Mouse (Mus musculus): Measurements from ENCODE around the gene Zmiz1.

Zmiz1 gene

DNA sequence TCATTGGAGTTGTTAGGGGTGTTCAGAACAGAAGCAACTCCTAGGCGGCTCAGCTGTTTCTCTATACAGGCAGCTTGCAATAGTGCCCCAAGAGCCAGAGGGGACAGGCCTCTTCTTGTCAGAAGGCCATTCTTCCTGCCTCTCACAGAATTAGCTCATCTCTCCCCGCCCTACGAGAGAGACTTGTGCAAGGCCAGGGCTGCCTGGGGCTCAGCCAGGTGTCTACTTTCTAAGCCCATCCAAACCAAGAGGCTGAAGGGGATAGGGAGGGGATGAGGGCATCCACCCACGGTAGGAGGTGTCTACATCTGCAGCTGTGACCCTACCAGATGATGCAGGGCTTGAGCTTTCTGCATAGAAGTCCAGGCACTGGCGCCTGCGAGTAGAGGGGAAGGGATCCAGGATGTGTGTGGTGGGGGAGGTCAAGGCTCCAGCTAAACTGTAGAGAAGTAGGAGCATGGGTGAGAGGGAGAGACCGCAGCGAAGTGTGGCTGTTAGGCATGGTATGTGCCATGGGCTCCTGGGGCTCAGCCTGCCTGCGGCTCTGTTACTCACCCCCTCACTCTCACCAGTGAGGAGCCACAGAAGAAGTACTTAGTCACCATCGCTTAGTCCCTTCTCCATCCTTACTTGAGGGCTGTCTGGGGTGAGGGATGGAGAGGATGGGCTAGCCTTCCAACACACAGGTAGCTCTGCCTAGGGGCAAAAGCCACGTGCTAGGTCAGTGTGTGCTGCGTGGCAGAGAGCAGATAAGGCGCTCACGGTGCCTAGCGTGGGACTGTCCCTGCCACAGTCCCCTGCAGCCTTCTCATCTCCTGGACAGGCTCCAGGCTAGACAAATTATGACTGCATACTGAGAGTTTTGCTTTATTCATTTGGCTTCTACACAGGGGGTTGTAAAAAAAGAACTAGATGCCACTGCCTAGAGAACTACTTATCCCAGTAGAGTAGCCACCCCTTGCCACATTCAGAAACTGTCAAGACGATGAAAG, 130.3 kb downstream of the Zmiz1 start:
- DNase-seq (ENCODE audit: low read depth, low spot score): no peak

DNA sequence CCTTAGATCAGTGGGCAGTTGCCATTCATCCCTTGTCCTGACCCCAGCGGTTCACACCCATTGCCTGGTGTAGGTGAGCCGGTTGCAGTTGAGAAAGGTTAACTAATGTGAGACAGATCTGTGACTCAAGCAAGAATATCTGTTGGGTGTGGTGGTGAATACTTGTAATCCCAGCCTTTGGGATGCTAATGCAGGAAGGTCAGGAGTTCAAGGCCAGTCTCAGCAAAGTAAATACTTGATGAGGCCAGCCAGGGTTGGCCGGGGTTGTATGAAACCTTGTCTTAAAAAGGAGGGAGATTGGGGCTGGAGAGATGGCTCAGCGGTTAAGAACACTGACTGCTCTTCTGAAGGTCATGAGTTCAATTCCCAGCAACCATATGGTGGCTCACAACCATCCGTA, 132.0 kb downstream of the Zmiz1 start:
- DNase-seq (ENCODE audit: low read depth, low spot score): no peak

DNA sequence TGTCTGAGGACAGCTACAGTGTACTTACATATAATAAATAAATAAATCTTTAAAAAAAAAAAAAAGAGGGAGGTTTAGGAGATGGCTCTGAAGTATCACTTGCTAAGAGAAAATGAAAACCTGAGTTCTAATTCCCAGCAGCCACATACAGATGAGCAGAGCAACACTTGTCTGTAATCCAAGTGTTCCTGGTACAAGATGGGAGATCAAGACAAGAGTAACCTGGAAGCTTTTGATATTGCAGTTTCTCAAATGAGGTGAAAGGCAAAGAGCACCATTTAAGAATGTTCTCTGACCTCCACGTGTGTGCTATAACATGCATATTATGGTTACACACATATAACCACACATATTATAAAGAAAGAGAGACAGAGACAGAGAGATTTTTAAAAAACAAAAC, 132.4 kb downstream of the Zmiz1 start:
- no peak for DNase-seq (ENCODE audit: low read depth, low spot score)

DNA sequence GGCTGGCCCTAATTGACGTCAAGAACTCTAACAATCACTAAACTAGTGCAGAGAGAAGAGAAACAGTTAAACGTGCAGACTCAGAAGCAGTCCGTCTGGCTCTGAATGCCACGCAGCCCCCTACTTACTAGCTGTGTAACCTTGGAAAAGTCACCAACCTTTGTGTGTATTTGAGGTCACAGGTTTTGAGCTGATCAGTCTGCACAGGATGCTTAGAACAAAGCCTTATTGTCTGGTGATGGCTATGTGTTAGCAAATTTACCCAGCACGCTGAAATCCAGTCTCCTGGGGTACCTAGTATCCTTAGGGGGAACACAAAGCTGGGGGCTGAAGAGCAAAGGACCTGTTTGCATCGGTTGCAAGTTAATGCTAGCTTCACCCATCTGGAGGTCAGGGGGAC, 133.5 kb downstream of the Zmiz1 start:
- no peak for DNase-seq (ENCODE audit: low read depth, low spot score)

DNA sequence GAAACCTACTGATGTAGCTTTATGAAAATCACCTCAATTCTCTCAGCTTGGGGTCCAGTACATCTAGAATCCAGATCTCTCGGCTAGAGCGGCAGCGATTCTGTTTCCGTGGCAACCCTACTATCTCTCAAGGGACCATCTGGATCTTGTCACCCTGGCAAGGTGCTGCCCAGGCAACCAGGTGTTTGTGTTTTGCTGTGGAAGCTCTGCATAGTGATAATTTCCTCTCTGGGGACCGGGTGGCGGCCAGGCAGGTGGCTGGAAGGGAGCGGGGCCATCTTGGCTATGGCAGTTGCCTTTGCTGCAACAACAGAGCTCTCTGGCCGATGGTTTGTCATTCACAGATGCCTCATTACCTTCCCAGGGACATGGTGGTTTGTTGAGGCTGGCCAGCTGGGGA, 134.9 kb downstream of the Zmiz1 start:
- no peak for DNase-seq (ENCODE audit: low read depth, low spot score)

DNA sequence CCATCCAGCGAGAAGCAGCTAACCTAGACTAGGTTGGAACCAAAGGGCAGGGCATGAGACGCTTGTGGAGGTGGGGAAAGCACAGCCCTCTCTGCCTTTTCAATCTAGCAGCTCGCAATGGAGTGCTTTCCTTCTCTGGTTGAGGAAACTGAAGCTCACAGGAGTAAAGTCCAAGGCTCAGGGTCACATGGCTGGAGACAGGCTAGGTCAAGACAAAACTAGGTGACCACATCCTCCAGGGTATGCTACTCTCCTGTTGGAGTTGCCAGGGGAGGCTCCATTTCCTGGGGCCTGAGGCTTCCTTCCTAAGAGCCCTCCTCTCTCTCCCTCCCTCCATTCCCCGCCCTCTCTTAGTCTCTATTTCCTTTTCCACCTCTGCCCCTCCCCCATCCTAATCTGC, 135.6 kb downstream of the Zmiz1 start:
- DNase-seq (ENCODE audit: low read depth, low spot score): no peak

DNA sequence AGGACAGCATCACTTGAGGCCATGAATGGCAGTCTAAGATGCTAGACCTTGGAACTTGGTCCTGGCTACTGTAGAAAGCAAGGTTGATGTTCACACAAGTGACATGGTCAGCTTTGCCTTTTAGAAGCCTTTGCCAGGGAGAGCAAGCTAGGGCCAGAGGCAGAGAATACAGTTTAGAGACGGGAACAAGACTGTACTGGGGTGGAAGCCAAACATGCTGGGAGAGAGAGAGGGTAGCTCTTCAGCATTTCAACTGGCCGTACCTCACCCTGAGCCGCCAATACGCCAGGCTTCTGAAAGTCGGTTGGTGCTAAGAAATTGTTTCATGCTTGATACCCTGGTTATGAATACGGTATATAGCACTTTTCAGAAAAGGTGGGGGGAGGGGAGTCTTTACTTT, 140.0 kb downstream of the Zmiz1 start:
- DNase-seq (ENCODE audit: low read depth, low spot score): no peak

DNA sequence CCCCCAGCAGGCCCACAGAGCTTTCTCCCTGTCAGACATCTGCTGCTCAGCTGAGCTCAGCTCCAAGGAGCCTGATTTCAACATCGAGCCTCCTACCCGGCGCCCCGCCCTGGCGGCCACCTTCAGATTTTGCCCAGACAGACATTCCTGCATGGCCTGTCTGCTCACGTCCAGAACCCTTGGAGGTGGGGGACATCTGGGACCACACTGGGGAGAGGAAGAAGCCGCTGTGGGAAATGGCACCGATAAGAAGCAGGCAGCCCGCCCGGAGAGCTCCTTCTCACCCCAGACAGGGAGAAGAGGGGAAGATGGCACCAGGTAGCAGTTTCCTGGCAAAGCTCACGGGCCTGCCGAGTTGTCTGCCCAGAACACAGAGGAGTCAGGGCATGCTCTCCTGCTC, 140.9 kb downstream of the Zmiz1 start:
- DNase-seq (ENCODE audit: low read depth, low spot score): no peak

DNA sequence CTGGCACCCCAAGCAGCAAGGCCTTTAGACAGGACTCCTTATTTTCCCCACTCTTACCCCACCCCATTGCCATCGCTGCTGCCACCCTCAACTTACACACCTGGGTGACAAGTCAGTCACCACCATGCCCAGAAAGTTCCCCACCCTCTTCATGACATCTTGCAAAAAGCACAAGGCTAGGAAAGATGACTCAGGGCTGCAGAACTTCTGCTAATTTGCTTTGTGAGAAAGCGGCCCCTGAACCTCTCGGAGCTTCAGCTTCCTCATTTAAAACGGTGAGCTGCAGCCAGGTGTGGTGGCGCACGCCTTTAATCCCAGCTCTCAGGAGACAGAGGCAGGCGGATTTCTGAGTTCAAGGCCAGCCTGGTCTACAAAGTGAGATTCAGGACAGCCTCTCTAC, 141.4 kb downstream of the Zmiz1 start:
- DNase-seq (ENCODE audit: low read depth, low spot score): no peak

DNA sequence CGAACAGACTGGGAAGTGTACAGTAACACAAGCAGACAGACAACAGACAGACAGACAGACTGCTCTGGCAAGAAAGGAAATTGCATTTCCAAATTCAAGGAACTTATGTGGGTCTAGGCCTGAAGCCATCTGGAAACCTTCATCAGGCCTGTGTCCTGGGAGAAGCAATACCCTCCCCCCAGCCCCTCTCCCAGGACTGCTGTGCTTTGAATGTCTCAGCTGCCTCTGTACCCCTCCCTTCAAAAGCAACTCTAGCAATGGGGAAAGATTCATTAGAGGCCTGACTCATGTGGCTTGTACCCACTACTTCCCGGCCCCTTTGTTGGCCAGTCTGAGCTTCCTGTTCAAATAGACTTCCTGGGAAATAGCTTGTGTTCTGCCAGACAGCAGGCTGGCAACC, 142.0 kb downstream of the Zmiz1 start:
- DNase-seq (ENCODE audit: low read depth, low spot score): no peak

DNA sequence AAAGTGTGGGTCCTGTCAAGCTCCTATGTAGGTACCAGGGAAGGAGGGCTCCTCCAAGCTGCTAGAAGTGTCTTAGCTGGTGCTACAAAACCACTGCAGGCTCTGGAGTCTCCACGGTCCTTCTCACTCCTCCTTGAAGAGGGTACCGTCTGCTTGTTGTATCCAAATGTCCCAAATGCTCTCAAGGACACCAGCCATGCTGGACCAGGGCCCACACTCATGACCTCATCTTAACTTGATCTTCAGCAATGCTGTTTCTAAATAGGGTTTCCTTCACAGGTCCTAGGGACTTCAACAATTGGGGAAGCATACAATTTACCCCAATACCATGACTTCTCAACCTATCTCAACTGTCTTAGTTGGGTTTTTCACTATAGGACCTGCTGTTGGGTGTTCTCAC, 143.0 kb downstream of the Zmiz1 start:
- no peak for DNase-seq (ENCODE audit: low read depth, low spot score)

DNA sequence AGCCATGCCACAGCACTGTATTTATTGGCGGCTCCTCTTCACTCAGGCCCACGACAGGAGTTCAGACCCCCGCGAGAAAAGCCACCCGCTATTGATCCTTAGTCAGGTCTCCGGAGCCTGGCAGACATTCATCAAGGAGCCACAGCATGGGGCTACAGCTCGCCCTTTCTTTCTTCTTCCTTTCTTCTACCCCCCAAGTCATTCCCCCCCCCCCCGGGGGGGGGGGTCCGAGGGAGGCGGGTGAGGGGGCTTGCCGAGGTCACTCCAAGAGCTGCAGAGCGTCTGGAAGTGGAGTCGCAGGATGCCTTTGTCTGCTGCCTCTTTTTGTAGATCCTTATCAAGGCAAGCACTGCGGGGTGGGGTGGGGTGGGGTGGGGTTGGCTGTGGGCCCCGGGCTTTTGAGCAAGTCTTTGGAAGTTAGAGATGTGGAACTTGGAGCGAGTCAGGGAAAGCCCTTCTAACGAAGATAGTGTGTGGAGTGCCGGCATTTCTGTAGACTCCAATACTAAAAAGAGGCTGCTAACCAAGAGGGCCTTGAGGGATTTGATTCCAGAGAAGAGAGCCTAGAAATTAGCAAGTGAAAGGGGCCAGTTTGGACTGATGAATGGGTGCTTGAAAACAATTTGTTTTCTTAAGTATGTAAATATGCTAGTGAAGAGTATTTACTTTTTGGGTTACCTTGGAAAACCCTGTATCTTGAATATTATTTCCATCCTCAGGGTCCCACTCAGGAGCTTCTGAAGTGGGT, 145.6 kb downstream of the Zmiz1 start:
- peak; percentile 43 for DNase-seq (ENCODE audit: low read depth, low spot score)

DNA sequence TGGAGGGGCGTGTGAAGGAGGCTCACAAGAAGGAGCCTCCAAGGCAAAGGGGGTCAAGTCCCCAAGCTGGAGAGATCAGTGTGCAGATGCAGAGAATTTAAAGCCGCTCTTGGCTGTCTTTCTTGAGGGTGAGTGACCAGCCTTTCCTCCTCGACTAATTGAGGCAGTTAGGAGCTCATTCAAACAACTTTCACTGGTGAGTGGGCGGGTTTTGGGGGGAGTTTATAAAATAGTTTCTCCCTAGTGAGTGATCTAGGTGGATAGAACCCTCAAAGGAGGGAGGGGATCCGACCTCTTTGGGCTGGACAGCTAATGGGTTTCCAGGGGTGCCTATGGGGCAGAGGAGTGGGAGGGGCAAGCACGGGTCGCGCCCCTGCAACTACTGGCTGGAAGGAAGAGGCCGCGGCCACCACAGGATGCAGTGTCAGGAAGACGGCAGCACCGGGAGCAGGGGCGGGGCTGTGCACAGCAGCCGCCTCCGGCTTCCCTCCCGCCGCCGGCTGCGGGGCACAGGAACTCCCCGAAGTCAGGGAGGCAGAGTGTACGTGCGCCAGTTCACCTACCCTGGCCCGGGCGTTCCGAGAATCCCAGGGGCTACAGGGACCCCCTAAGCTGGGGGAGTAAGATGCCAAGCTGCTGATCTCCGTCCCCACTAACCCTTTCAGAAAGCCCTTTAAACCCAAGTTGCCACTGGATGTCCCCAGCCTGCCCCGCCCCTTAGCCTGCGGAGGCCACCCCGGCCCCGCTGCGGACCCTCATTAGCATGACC, 147.6 kb downstream of the Zmiz1 start:
- peak; percentile 71 for DNase-seq (ENCODE audit: low read depth, low spot score)

DNA sequence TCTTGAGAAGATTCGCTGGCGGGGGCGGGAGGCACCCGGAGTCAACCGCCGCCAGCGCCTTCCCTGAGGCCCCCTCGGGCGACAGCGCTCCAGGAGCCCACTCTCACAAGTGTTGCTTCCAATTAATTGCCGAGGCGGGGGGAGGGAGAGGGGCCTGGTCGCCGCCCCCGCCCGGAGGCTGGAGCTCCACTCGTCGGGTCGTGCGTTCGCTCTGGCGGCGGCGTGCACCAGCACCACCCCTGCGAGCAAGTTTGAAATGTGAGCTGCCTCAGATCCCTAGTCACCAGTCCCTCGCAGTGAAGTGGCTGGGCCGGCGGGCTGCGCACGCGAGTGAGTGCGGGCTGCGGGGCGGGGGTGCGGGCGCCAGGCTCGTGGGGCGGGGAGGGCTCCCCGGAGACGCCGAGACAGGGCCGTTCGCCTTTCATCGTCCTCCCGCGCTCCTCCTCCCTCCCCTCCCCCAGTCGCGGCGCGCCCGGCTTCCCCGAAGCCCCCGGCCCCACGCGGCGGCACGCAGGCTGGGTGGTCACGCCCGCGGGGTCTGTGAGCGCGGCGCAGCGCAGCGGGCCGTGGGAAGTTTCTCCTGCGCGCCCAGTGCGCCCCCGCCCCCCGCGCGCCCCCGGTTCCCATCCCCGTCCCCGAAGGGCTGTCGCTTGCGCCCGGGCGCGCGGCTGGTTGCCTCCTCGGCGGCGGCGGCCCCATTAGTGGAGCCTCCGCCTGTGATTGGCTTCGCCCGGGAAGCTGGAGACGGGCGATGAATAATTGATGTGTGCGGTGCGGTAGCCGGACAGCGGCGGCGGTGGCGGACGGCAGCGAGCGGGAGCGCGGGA, 148.4 kb downstream of the Zmiz1 start:
- peak; percentile 77 for DNase-seq (ENCODE audit: low read depth, low spot score)

DNA sequence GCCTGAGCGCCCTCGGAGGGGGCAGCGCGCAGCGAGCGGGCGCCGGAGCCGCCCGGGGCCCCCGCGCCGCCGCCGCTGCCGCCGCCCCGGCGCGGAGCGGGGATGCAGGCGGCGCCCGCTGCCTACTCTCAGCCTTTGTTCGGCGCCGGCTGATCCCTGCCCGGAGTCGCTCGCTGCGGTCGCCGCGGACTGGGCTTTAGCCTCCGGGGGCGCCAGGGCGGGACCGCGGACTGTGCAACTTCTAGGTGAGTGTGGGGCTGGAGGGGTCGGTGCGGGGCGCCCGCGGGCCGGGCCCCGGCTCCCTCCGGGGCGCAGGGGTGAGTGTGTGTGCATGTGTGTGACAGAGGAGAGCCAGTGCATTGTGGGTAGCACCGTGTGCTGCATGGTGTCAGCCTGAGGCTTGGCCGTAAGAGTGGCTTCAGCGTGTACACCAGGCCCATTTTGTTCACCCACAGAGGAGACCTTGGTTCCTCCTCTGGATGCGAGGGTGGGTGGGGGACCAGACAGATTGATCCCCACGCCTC, 149.0 kb downstream of the Zmiz1 start:
- peak; percentile 65 for DNase-seq (ENCODE audit: low read depth, low spot score)

DNA sequence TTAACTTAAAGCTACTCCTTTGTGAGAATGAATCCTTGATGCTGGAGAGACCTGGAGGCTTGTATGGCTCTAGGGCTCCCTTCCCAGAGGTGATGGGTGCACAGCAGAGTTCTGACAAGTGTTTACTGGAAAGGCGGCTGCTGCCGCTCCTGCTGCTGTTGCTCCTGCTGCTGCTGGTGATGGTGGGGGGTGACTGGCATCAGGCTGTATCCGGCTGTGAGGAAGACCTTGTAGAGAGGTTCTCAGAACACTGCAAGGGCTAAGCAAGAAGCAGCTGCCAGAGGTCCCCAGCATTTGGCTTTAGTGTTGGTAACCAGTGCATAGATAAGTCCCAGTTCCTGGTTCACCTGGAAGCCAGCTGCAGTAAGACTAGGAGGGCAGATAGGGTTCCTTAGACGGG, 149.6 kb downstream of the Zmiz1 start:
- no peak for DNase-seq (ENCODE audit: low read depth, low spot score)

DNA sequence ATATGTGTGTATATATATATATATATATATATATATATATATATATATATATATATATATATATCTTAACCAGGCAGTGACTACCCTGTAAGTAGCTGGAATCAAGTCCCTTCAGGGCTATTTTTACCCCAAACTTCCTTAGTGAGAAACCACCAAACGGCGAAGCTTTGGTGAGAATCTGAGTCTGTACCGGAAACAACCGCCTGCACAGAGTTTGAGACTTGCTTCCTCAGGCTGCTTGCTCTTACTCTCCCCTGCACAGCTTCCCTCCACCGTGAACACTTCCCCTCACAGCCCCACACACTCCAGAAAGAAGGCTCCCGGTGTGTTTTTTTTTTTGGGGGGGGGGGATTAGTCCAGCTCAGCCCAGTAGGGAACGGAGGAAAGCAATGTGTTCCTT, 150.4 kb downstream of the Zmiz1 start:
- no peak for DNase-seq (ENCODE audit: low read depth, low spot score)

DNA sequence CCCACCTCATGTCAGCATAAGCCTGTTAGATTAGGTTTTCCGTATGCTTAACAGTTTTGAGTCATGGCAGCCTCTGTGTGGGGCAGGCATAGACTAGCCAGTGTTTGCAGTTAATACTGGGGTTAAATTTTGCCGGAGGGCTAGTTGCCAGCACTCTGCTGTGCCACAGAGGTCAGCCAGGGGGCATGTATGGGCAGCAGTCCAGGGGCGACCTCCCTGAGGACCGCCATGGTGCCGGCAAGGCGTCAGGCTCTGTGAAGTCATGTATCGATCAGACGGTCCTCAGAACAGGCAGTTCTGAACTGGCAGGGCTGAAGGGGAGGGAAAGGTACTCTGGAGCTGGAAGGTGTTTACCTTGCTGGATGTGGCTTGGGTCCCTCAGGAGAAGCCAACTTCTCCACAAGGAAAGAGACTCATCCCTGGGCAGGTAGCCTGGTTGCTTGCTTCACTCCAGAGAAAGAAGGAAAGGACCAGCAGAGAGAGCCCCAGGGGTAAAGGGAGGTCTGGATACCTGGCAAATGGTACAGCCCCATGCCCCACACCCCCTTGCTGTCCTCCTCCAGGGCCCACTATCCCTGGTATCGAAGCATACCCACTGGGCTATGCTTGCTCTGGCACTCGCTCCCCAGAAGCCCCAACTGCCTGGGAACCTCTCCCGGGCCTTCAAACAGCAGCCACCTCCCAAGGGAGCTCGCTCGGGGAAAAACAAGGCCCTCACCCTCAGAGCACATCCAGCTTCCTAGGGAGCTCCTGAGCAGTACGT, 151.6 kb downstream of the Zmiz1 start:
- DNase-seq (ENCODE audit: low read depth, low spot score): no peak

DNA sequence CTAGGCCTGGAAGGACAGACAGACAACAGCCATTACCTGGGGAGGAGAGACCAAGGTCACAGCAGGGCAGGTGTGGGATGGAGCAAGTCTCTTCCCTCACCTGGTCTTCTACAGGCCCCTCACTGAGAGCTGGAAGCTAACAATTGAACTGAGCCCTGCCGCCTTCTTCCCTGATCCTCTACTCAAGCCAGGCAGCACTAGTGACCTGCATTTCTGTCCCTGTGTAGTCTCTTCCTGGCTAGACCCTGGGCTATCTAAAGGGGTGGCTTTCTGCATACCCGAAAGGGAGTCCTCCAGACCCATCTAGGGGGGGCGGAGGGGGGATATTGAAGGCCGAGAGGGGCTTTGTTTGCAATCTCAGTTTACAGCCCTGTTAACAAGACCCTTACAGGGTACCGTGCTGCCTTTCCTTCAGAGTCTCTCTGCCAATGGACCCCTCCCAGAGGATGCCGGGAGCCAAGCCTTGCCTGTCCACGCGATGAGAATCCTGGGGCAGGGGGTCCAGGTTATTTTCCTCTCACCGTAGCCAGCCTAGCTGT, 152.2 kb downstream of the Zmiz1 start:
- no peak for DNase-seq (ENCODE audit: low read depth, low spot score)

Measured in mesoderm, embryonic 11.5 days (tissue).